Comparison of ENCODE assay signal across 17 mouse cellular contexts in genomic region chr17:56096883-56097282, GRCm38 (mm10). TPM values are rescaled to one million over a fixed set of nuclear protein-coding genes. Genes with fewer than 3 reads are reported as not detected.
"Had no signal": no experiment of that assay in that cellular context is flagged by ENCODE, and none has a peak within 500 bp of the region (broad histone marks: within the 10 kb centered on the region; RNA-seq: fewer than 3 reads in every experiment).

No protein-coding gene starts in this region.

- H3K9ac ChIP-seq: neural tube, embryonic 13.5 days; neural tube, embryonic 15.5 days; stomach, embryonic 15.5 days had no signal

- DNase-seq: retina, postnatal 1 day; right cerebral cortex, adult 18-20 months; right cerebral cortex, postnatal 14 days; right cerebral cortex, postnatal 25 days; right cerebral cortex, postnatal 4 days; spleen, adult 18-20 months; thymus, adult 18-20 months; thymus, adult 2 months; thymus, postnatal 14 days; thymus, postnatal 25 days; thymus, postnatal 36 days; thymus, postnatal 4 days had no signal

- H3K4me1 ChIP-seq: neural tube, embryonic 13.5 days; neural tube, embryonic 15.5 days; stomach, embryonic 15.5 days had no signal

- H3K27ac ChIP-seq: neural tube, embryonic 13.5 days; neural tube, embryonic 15.5 days; stomach, embryonic 15.5 days; stomach, postnatal 0 days had no signal

- H3K4me3 ChIP-seq: neural tube, embryonic 13.5 days; neural tube, embryonic 15.5 days; stomach, embryonic 15.5 days had no signal

- H3K9me3 ChIP-seq: neural tube, embryonic 13.5 days; neural tube, embryonic 15.5 days; stomach, embryonic 15.5 days had no signal

- H3K27me3 ChIP-seq: neural tube, embryonic 13.5 days; neural tube, embryonic 15.5 days; stomach, embryonic 15.5 days had no signal

- H3K4me2 ChIP-seq: neural tube, embryonic 13.5 days; neural tube, embryonic 15.5 days; stomach, embryonic 15.5 days had no signal

RNA-seq across cellular contexts. Expression of gene Lrg1, which starts 24.9 kb away (rescaled TPM):
- polyA plus RNA-seq: stomach, embryonic 14.5 days had no signal
